Mouse (Mus musculus): ENCODE measurements around the gene Arpc1a.

- TF ChIP-seq POLR2A (IDR thresholded peaks at IDR 0.05; ENCODE audit: borderline replicate concordance, extremely low read depth, low read depth, low read length): no peak
- no peak for TF ChIP-seq CTCF (IDR thresholded peaks at IDR 0.05; ENCODE audit: insufficient read depth, low read length)
Observed at GRCm38 (mm10) chr5:145088186-145088585, 4.6 kb downstream of the Arpc1a start.

Measured in lung, adult 2 months (tissue).